In genomic region chr19:44071166-44071565, GRCm38 (mm10) we compare ENCODE assay signal across 26 mouse cellular contexts. TPM values are rescaled to one million over a fixed set of nuclear protein-coding genes. Genes with fewer than 3 reads are reported as not detected.
DNase-seq lines count a peak whose midpoint lies in the region; ATAC-seq and TF ChIP-seq lines count a peak whose summit lies in the region.
"Had no signal": no experiment of that assay in that cellular context is flagged by ENCODE, and none has a peak within 500 bp of the region (broad histone marks: within the 10 kb centered on the region; RNA-seq: fewer than 3 reads in every experiment).

No protein-coding gene starts in this region.

- H3K9me3 ChIP-seq in embryonic facial prominence, embryonic 14.5 days (ENCODE audit: control insufficient read depth, low read length), result no peaks in the 10 kb centered on the region
- no peaks in the 10 kb centered on the region for H3K9me3 ChIP-seq in embryonic facial prominence, embryonic 10.5 days
- H3K9me3 ChIP-seq in limb, embryonic 14.5 days (ENCODE audit: control insufficient read depth, low read length), result no peaks in the 10 kb centered on the region
- H3K9me3 ChIP-seq in intestine, embryonic 15.5 days, result no peaks in the 10 kb centered on the region
- H3K9me3 ChIP-seq: forebrain, embryonic 10.5 days; G1E; hindbrain, embryonic 15.5 days; liver, embryonic 12.5 days had no signal

- no peak for TF ChIP-seq POLR2A in limb, embryonic 14.5 days (IDR thresholded peaks at IDR 0.05; ENCODE audit: borderline replicate concordance, extremely low read depth, insufficient read depth, insufficient read length)

- WGBS in embryonic facial prominence, embryonic 14.5 days, result 60% methylated on average over 5 of the region's 5 CpGs
- WGBS in embryonic facial prominence, embryonic 10.5 days, result 62% methylated on average over 5 of the region's 5 CpGs
- 45% methylated on average over 5 of the region's 5 CpGs for WGBS in limb, embryonic 14.5 days
- 54% methylated on average over 5 of the region's 5 CpGs for WGBS in intestine, embryonic 15.5 days

- ATAC-seq in embryonic facial prominence, embryonic 14.5 days (ENCODE audit: low read depth), result no peak
- no peak for ATAC-seq in limb, embryonic 14.5 days (ENCODE audit: low FRiP score, low read depth)
- ATAC-seq in intestine, embryonic 15.5 days, result no peak
- ATAC-seq: intestine, embryonic 16.5 days; liver, embryonic 12.5 days had no signal

- no peak overlapping the region for H3K27ac ChIP-seq in embryonic facial prominence, embryonic 14.5 days (replicated peaks; ENCODE audit: low read depth, low read length)
- no peak overlapping the region for H3K27ac ChIP-seq in embryonic facial prominence, embryonic 10.5 days (replicated peaks)
- H3K27ac ChIP-seq in limb, embryonic 14.5 days (replicated peaks; ENCODE audit: low read depth, low read length), result no peak overlapping the region
- H3K27ac ChIP-seq in intestine, embryonic 15.5 days, result no peak overlapping the region
- H3K27ac ChIP-seq: forebrain, embryonic 10.5 days; hindbrain, embryonic 15.5 days; liver, embryonic 12.5 days had no signal

- peak; percentile 2 for DNase-seq in embryonic facial prominence, embryonic 14.5 days (ENCODE audit: low spot score)
- DNase-seq in embryonic facial prominence, embryonic 10.5 days (ENCODE audit: low spot score), result no peak
- DNase-seq in ovary, postnatal 36 days (ENCODE audit: low spot score), result peak; percentile 3
- no peak for DNase-seq in ovary, postnatal 10 days (ENCODE audit: low spot score)
- DNase-seq in ZHBTc4 (ENCODE audit: low read depth, low spot score), result peak; percentile 58
- DNase-seq in limb, embryonic 14.5 days (ENCODE audit: low spot score), result peak; percentile 31
- DNase-seq: adrenal gland, postnatal 10 days; B cell, adult 2 months; cerebellum, postnatal 36 days; kidney, postnatal 25 days; lung, adult 2 months; lung, postnatal 14 days; spleen, adult 18-20 months; thymus, postnatal 25 days had no signal

- H3K4me1 ChIP-seq in embryonic facial prominence, embryonic 14.5 days (ENCODE audit: control insufficient read depth, insufficient read depth, low read length), result peaks cover 10% of the 10 kb centered on the region; the same call in 1 of the 2 replicates
- peaks cover 15% of the 10 kb centered on the region for H3K4me1 ChIP-seq in embryonic facial prominence, embryonic 10.5 days
- H3K4me1 ChIP-seq in limb, embryonic 14.5 days (ENCODE audit: control insufficient read depth, insufficient read depth, low read length), result peaks cover 29% of the 10 kb centered on the region
- peaks cover 4% of the 10 kb centered on the region; the same call in 1 of the 2 replicates for H3K4me1 ChIP-seq in intestine, embryonic 15.5 days (replicated peaks)

- H3K9ac ChIP-seq in embryonic facial prominence, embryonic 14.5 days (ENCODE audit: low read depth, low read length), result no peak overlapping the region
- no peak overlapping the region for H3K9ac ChIP-seq in limb, embryonic 14.5 days (ENCODE audit: low read depth, low read length, severe bottlenecking)
- no peak overlapping the region for H3K9ac ChIP-seq in intestine, embryonic 15.5 days
- H3K9ac ChIP-seq: hindbrain, embryonic 15.5 days; liver, embryonic 12.5 days had no signal

- no peaks in the 10 kb centered on the region for H3K27me3 ChIP-seq in embryonic facial prominence, embryonic 14.5 days (replicated peaks; ENCODE audit: control insufficient read depth, insufficient read depth, low read length)
- 0 out of 2 replicates have a peak, but pooled peaks cover 6% of the 10 kb centered on the region for H3K27me3 ChIP-seq in embryonic facial prominence, embryonic 10.5 days (replicated peaks; ENCODE audit: low read depth, poor library complexity, severe bottlenecking)
- H3K27me3 ChIP-seq in limb, embryonic 14.5 days (ENCODE audit: control insufficient read depth, insufficient read depth, low read length), result no peaks in the 10 kb centered on the region
- H3K27me3 ChIP-seq in intestine, embryonic 15.5 days (replicated peaks), result no peaks in the 10 kb centered on the region
- H3K27me3 ChIP-seq: CH12.LX; hindbrain, embryonic 15.5 days; liver, embryonic 12.5 days had no signal

- no peak overlapping the region for H3K4me2 ChIP-seq in embryonic facial prominence, embryonic 14.5 days (ENCODE audit: low read depth, low read length)
- H3K4me2 ChIP-seq in limb, embryonic 14.5 days (replicated peaks; ENCODE audit: low read depth, low read length, severe bottlenecking), result no peak overlapping the region
- H3K4me2 ChIP-seq in intestine, embryonic 15.5 days (replicated peaks), result no peak overlapping the region
- H3K4me2 ChIP-seq: heart, embryonic 11.5 days; hindbrain, embryonic 15.5 days; liver, embryonic 12.5 days; midbrain, embryonic 11.5 days had no signal

- no peak overlapping the region for H3K4me3 ChIP-seq in embryonic facial prominence, embryonic 14.5 days (ENCODE audit: low read depth, low read length)
- no peak overlapping the region for H3K4me3 ChIP-seq in embryonic facial prominence, embryonic 10.5 days
- no peak overlapping the region for H3K4me3 ChIP-seq in limb, embryonic 14.5 days (replicated peaks; ENCODE audit: low read length)
- no peak overlapping the region for H3K4me3 ChIP-seq in intestine, embryonic 15.5 days (replicated peaks)
- H3K4me3 ChIP-seq: forebrain, embryonic 10.5 days; hindbrain, embryonic 15.5 days; liver, embryonic 12.5 days had no signal

- peaks cover 21% of the 10 kb centered on the region; the same call in 1 of the 2 replicates for H3K36me3 ChIP-seq in embryonic facial prominence, embryonic 14.5 days (ENCODE audit: control insufficient read depth, insufficient read depth, low read length)
- H3K36me3 ChIP-seq in embryonic facial prominence, embryonic 10.5 days (replicated peaks), result peaks cover 32% of the 10 kb centered on the region
- H3K36me3 ChIP-seq in limb, embryonic 14.5 days (ENCODE audit: control insufficient read depth, insufficient read depth, low read length), result peaks cover 10% of the 10 kb centered on the region
- no peaks in the 10 kb centered on the region for H3K36me3 ChIP-seq in intestine, embryonic 15.5 days

RNA-seq across cellular contexts. Expression of gene Erlin1, which starts 1.6 kb away (rescaled TPM):
- 31.4 and 31.5 TPM in 2 replicates for polyA plus RNA-seq in embryonic facial prominence, embryonic 14.5 days (2014; fragmentation: Nextera tagmentation; extraction: Ambion mirVana)
- polyA plus RNA-seq in embryonic facial prominence, embryonic 10.5 days (2016; fragmentation: Nextera tagmentation; extraction: Ambion mirVana), result 19.7 and 20.5 TPM in 2 replicates
- polyA plus RNA-seq in limb, embryonic 14.5 days (2012; rRNA removed), result 31.4 and 35.9 TPM in 2 replicates
- polyA plus RNA-seq in limb, embryonic 14.5 days (2014; fragmentation: Nextera tagmentation; extraction: Ambion mirVana), result 32.3 and 38.0 TPM in 2 replicates
- 36.9 and 38.4 TPM in 2 replicates for polyA plus RNA-seq in intestine, embryonic 15.5 days (2015; fragmentation: Nextera tagmentation; extraction: Ambion mirVana)

RNA-seq across cellular contexts. Expression of gene Chuk, which starts 36.1 kb away (rescaled TPM):
- polyA plus RNA-seq in embryonic facial prominence, embryonic 14.5 days (2014; fragmentation: Nextera tagmentation; extraction: Ambion mirVana), result 32.0 and 37.3 TPM in 2 replicates
- 41.2 and 45.9 TPM in 2 replicates for polyA plus RNA-seq in embryonic facial prominence, embryonic 10.5 days (2016; fragmentation: Nextera tagmentation; extraction: Ambion mirVana)
- 60.3 and 64.9 TPM in 2 replicates for polyA plus RNA-seq in limb, embryonic 14.5 days (2012; rRNA removed)
- 37.0 and 42.2 TPM in 2 replicates for polyA plus RNA-seq in limb, embryonic 14.5 days (2014; fragmentation: Nextera tagmentation; extraction: Ambion mirVana)
- 38.8 and 40.2 TPM in 2 replicates for polyA plus RNA-seq in intestine, embryonic 15.5 days (2015; fragmentation: Nextera tagmentation; extraction: Ambion mirVana)

RNA-seq across cellular contexts. Expression of gene Cyp2c23, which starts 42.2 kb away (rescaled TPM):
- polyA plus RNA-seq in embryonic facial prominence, embryonic 14.5 days (2014; fragmentation: Nextera tagmentation; extraction: Ambion mirVana), result not detected in 2 replicates
- polyA plus RNA-seq in embryonic facial prominence, embryonic 10.5 days (2016; fragmentation: Nextera tagmentation; extraction: Ambion mirVana), result not detected in 2 replicates
- polyA plus RNA-seq in limb, embryonic 14.5 days (2012; rRNA removed), result 0.04 and 0.05 TPM in 2 replicates
- 0.12 TPM in 1 of 2 replicates, not detected in the other for polyA plus RNA-seq in limb, embryonic 14.5 days (2014; fragmentation: Nextera tagmentation; extraction: Ambion mirVana)
- polyA plus RNA-seq in intestine, embryonic 15.5 days (2015; fragmentation: Nextera tagmentation; extraction: Ambion mirVana), result 2.7 and 3.1 TPM in 2 replicates
- polyA plus RNA-seq: forebrain, embryonic 10.5 days; G1E; heart, postnatal 0 days; hindbrain, embryonic 15.5 days; midbrain, embryonic 11.5 days; midbrain, postnatal 0 days; neural tube, embryonic 14.5 days had no signal

Comparison
In these comparisons a context has a peak if more than half of its experiments do, and no peak if none do; other contexts are left out.
1. DNase-seq: peak in embryonic facial prominence, embryonic 14.5 days (single experiment), ovary, postnatal 36 days (single experiment), ZHBTc4 (single experiment) and limb, embryonic 14.5 days (single experiment); none in embryonic facial prominence, embryonic 10.5 days (single experiment) and ovary, postnatal 10 days (single experiment).